ENCODE assay signal across 10 mouse cellular contexts in the genomic region with DNA sequence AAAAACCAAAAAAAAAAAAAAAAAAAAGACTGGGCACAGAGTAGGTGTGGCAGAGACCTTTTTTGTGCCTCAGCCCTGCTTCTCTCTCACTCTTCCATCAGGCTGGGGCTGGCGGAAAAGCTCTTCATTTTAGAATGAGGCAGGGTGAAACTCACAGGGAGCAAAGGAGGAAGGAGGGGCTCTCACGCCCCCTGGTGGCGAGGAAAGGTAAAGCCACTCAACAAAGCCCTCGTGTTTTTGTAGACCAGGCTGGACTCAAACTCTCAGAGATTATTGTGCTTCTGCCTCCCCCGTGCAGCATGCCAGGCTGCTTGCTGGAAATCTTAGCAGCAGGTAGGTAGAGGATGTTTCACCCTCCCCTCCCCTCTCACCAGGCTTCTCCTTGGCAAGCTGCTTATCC. TPM values are rescaled to one million over a fixed set of nuclear protein-coding genes. Genes with fewer than 3 reads are reported as not detected.
DNase-seq lines count a peak whose midpoint lies in the region; ATAC-seq and TF ChIP-seq lines count a peak whose summit lies in the region.
"Had no signal": no experiment of that assay in that cellular context is flagged by ENCODE, and none has a peak within 500 bp of the region (broad histone marks: within the 10 kb centered on the region; RNA-seq: fewer than 3 reads in every experiment).

No protein-coding gene starts in this region.

- DNase-seq in hindbrain, embryonic 10.5 days (ENCODE audit: low spot score) = peak; percentile 40
- DNase-seq in adrenal gland, adult 8-10 months = peak; percentile 38
- peak; percentile 74 to 80 for DNase-seq in kidney, postnatal 4 days
- peak; percentile 68 to 79 for DNase-seq in lung, postnatal 4 days

- H3K4me1 ChIP-seq in hindbrain, embryonic 10.5 days (replicated peaks) = no peaks in the 10 kb centered on the region
- no peaks in the 10 kb centered on the region for H3K4me1 ChIP-seq in hindbrain, embryonic 16.5 days (ENCODE audit: control insufficient read depth, insufficient read depth, low read depth, low read length)
- no peaks in the 10 kb centered on the region for H3K4me1 ChIP-seq in embryonic fibroblast, embryonic 13.5 days (ENCODE audit: control insufficient read depth, insufficient read depth, low read length)
- peaks cover 22% of the 10 kb centered on the region for H3K4me1 ChIP-seq in testis, adult 2 months (ENCODE audit: control insufficient read depth, insufficient read depth, low read length)
- H3K4me1 ChIP-seq: embryonic facial prominence, embryonic 12.5 days; limb, embryonic 13.5 days had no signal

- H3K4me2 ChIP-seq in hindbrain, embryonic 16.5 days (ENCODE audit: low read length) = no peak overlapping the region
- H3K4me2 ChIP-seq: embryonic facial prominence, embryonic 12.5 days; limb, embryonic 13.5 days had no signal

- peaks cover 5% of the 10 kb centered on the region; the same call in 1 of the 2 replicates for H3K9me3 ChIP-seq in hindbrain, embryonic 10.5 days
- H3K9me3 ChIP-seq in hindbrain, embryonic 16.5 days (ENCODE audit: control insufficient read depth, low read length) = no peaks in the 10 kb centered on the region
- H3K9me3 ChIP-seq: embryonic facial prominence, embryonic 12.5 days; limb, embryonic 13.5 days had no signal

- no peak overlapping the region for H3K9ac ChIP-seq in hindbrain, embryonic 16.5 days (ENCODE audit: low read depth, low read length)
- H3K9ac ChIP-seq: embryonic facial prominence, embryonic 12.5 days; limb, embryonic 13.5 days had no signal

- peak; percentile 74 for TF ChIP-seq CTCF in embryonic fibroblast, embryonic 13.5 days (IDR thresholded peaks at IDR 0.05; ENCODE audit: borderline replicate concordance, insufficient read depth, low read length)
- peak; percentile 83; the same call in 1 of the 2 replicates for TF ChIP-seq CTCF in testis, adult 2 months (IDR thresholded peaks at IDR 0.05; ENCODE audit: control insufficient read depth, insufficient read depth, insufficient replicate concordance, low read depth, low read length)

- no peak for TF ChIP-seq POLR2A in embryonic fibroblast, embryonic 13.5 days (IDR thresholded peaks at IDR 0.05; ENCODE audit: low read depth, low read length)
- no peak for TF ChIP-seq POLR2A in testis, adult 2 months (IDR thresholded peaks at IDR 0.05; ENCODE audit: control insufficient read depth, low read depth, low read length)

- 55% methylated on average over 5 of the region's 5 CpGs for WGBS in hindbrain, embryonic 10.5 days
- WGBS in hindbrain, embryonic 16.5 days = 57% methylated on average over 5 of the region's 5 CpGs

- no peak for ATAC-seq in hindbrain, embryonic 16.5 days
- ATAC-seq in CD4-positive, CD25-positive, alpha-beta regulatory T cell, adult 4 months = peak; percentile 64

- H3K4me3 ChIP-seq in hindbrain, embryonic 10.5 days = no peak overlapping the region
- no peak overlapping the region for H3K4me3 ChIP-seq in hindbrain, embryonic 16.5 days (ENCODE audit: low read length)
- H3K4me3 ChIP-seq in embryonic fibroblast, embryonic 13.5 days (ENCODE audit: insufficient read depth, low read length) = no peak overlapping the region
- H3K4me3 ChIP-seq in testis, adult 2 months (ENCODE audit: control insufficient read depth, low read depth, low read length) = no peak overlapping the region
- H3K4me3 ChIP-seq: embryonic facial prominence, embryonic 12.5 days; limb, embryonic 13.5 days had no signal

- peaks cover 96% of the 10 kb centered on the region for H3K36me3 ChIP-seq in hindbrain, embryonic 10.5 days
- H3K36me3 ChIP-seq in hindbrain, embryonic 16.5 days (ENCODE audit: control insufficient read depth, insufficient read depth, low read length) = peaks cover 54% of the 10 kb centered on the region
- no peaks in the 10 kb centered on the region for H3K36me3 ChIP-seq in testis, adult 2 months (ENCODE audit: control insufficient read depth, insufficient read depth, low read length)

- no peak overlapping the region for H3K27ac ChIP-seq in hindbrain, embryonic 10.5 days
- no peak overlapping the region for H3K27ac ChIP-seq in hindbrain, embryonic 16.5 days (ENCODE audit: low read depth, low read length)
- H3K27ac ChIP-seq in embryonic fibroblast, embryonic 13.5 days (ENCODE audit: insufficient read depth, low read length) = no peak overlapping the region
- no peak overlapping the region for H3K27ac ChIP-seq in testis, adult 2 months (ENCODE audit: control insufficient read depth, insufficient read depth, low read depth, low read length)
- H3K27ac ChIP-seq: embryonic facial prominence, embryonic 12.5 days; limb, embryonic 13.5 days had no signal

- no peaks in the 10 kb centered on the region for H3K27me3 ChIP-seq in hindbrain, embryonic 10.5 days (ENCODE audit: insufficient read depth, poor library complexity, severe bottlenecking)
- no peaks in the 10 kb centered on the region for H3K27me3 ChIP-seq in hindbrain, embryonic 16.5 days (replicated peaks; ENCODE audit: control insufficient read depth, insufficient read depth, low read length)
- no peaks in the 10 kb centered on the region for H3K27me3 ChIP-seq in testis, adult 2 months (ENCODE audit: control insufficient read depth, insufficient read depth, low read length)
- H3K27me3 ChIP-seq: embryonic facial prominence, embryonic 12.5 days; limb, embryonic 13.5 days had no signal

RNA-seq across cellular contexts. Expression of gene Ehd2, which starts 7.3 kb away (rescaled TPM):
- 12.1 and 12.5 TPM in 2 replicates for polyA plus RNA-seq in hindbrain, embryonic 10.5 days (2016; fragmentation: Nextera tagmentation; extraction: Ambion mirVana)
- 5.6 and 9.5 TPM in 2 replicates for polyA plus RNA-seq in hindbrain, embryonic 16.5 days (2015; fragmentation: Nextera tagmentation; extraction: Ambion mirVana)
- under 1 TPM; 0.07 to 0.15 TPM for polyA plus RNA-seq in CD4-positive, CD25-positive, alpha-beta regulatory T cell, adult 4 months (2017; shearing (Covaris generic))
- total RNA-seq in adrenal gland, adult 8-10 months (2022) = 10 to 100 TPM; 23.3 to 100.0 (median 41.1) TPM
- 136 and 191 TPM in 2 replicates for polyA plus RNA-seq in embryonic fibroblast, embryonic 13.5 days (2011; ENCODE audit: insufficient read length, low read depth, missing spikeins)
- 3.0 and 3.5 TPM in 2 replicates for polyA plus RNA-seq in testis, adult 2 months (2012; rRNA removed)

RNA-seq across cellular contexts. Expression of gene Nop53, which starts 28.8 kb away (rescaled TPM):
- polyA plus RNA-seq in hindbrain, embryonic 10.5 days (2016; fragmentation: Nextera tagmentation; extraction: Ambion mirVana) = 170 and 182 TPM in 2 replicates
- polyA plus RNA-seq in hindbrain, embryonic 16.5 days (2015; fragmentation: Nextera tagmentation; extraction: Ambion mirVana) = 104 and 111 TPM in 2 replicates
- polyA plus RNA-seq in CD4-positive, CD25-positive, alpha-beta regulatory T cell, adult 4 months (2017; shearing (Covaris generic)) = 100 to 1,000 TPM; 244 to 324 TPM
- 100 to 1,000 TPM; 175 to 199 (median 191) TPM for total RNA-seq in adrenal gland, adult 8-10 months (2022)
- polyA plus RNA-seq in embryonic fibroblast, embryonic 13.5 days (2011; ENCODE audit: insufficient read length, low read depth, missing spikeins) = 87.7 and 98.1 TPM in 2 replicates
- 57.2 and 81.1 TPM in 2 replicates for polyA plus RNA-seq in testis, adult 2 months (2012; rRNA removed)

RNA-seq across cellular contexts. Expression of gene Selenow, which starts 52.5 kb away (rescaled TPM):
- 902 and 1,086 TPM in 2 replicates for polyA plus RNA-seq in hindbrain, embryonic 10.5 days (2016; fragmentation: Nextera tagmentation; extraction: Ambion mirVana)
- 1,540 and 1,671 TPM in 2 replicates for polyA plus RNA-seq in hindbrain, embryonic 16.5 days (2015; fragmentation: Nextera tagmentation; extraction: Ambion mirVana)
- polyA plus RNA-seq in CD4-positive, CD25-positive, alpha-beta regulatory T cell, adult 4 months (2017; shearing (Covaris generic)) = 100 to 1,000 TPM; 912 to 987 TPM
- total RNA-seq in adrenal gland, adult 8-10 months (2022) = 100 to 1,000 TPM; 169 to 222 (median 210) TPM
- polyA plus RNA-seq in embryonic fibroblast, embryonic 13.5 days (2011; ENCODE audit: insufficient read length, low read depth, missing spikeins) = 382 and 390 TPM in 2 replicates
- polyA plus RNA-seq in testis, adult 2 months (2012; rRNA removed) = 409 and 443 TPM in 2 replicates

Comparison
In these comparisons a context has a peak if more than half of its experiments do, and no peak if none do; other contexts are left out.
1. RNA of gene Ehd2, which starts 7.3 kb away (polyA plus RNA-seq): 136 to 191 TPM in embryonic fibroblast, embryonic 13.5 days; 12.1 to 12.5 TPM in hindbrain, embryonic 10.5 days, 5.6 to 9.5 TPM in hindbrain, embryonic 16.5 days, 3.0 to 3.5 TPM in testis, adult 2 months and 0.07 to 0.15 TPM in CD4-positive, CD25-positive, alpha-beta regulatory T cell, adult 4 months; every median in the first group is over 10 times any median in the second.
2. Peak in every context shown above with its lines, with median percentiles within 50 percentile points of each other: DNase-seq.